Comparison of ENCODE assay signal across 8 mouse cellular contexts in genomic region chr5:64092748-64093292, GRCm38 (mm10). TPM values are rescaled to one million over a fixed set of nuclear protein-coding genes. Genes with fewer than 3 reads are reported as not detected.
DNase-seq lines count a peak whose midpoint lies in the region; ATAC-seq and TF ChIP-seq lines count a peak whose summit lies in the region.

Gene Pgm2 (plus strand): TSS chr5:64092950.

- ATAC-seq in heart, embryonic 12.5 days (ENCODE audit: insufficient number of reproducible peaks, low FRiP score), result peak; percentile 94
- peak; percentile 93 for ATAC-seq in kidney, postnatal 0 days (replicated peaks; ENCODE audit: low FRiP score, low read depth)
- ATAC-seq in monocyte, adult 5-6 weeks (replicated peaks; ENCODE audit: insufficient number of reproducible peaks, low FRiP score, low TSS enrichment, poor library complexity, severe bottlenecking), result peak; percentile 97

- no peak for TF ChIP-seq CTCF in kidney, postnatal 0 days (IDR thresholded peaks at IDR 0.05; ENCODE audit: low read depth)
- no peak for TF ChIP-seq CTCF in liver, adult 2 months (IDR thresholded peaks at IDR 0.05; ENCODE audit: low read depth, low read length)

- peak within 1 kb of the TSS; percentile 88 for H3K4me2 ChIP-seq in heart, embryonic 12.5 days
- peak within 1 kb of the TSS; percentile 83 for H3K4me2 ChIP-seq in kidney, postnatal 0 days (ENCODE audit: low read length)

- no peaks in the 10 kb centered on the region for H3K9me3 ChIP-seq in erythroblast, embryonic 14.5 days (ENCODE audit: control insufficient read depth, low read length)
- no peaks in the 10 kb centered on the region; the same call in 1 of the 2 replicates for H3K9me3 ChIP-seq in heart, embryonic 12.5 days (replicated peaks)
- no peaks in the 10 kb centered on the region for H3K9me3 ChIP-seq in kidney, postnatal 0 days (replicated peaks; ENCODE audit: low read length)

- DNase-seq in CD4-positive, CD25-positive, alpha-beta regulatory T cell, adult 2 months (ENCODE audit: low read depth, low spot score), result peak; percentile 92
- DNase-seq in brain, embryonic 18.5 days (ENCODE audit: low read depth, low spot score), result peak; percentile 65
- peak; percentile 95 for DNase-seq in kidney, postnatal 0 days (ENCODE audit: low spot score)
- peak; percentile 65 for DNase-seq in liver, adult 2 months (ENCODE audit: extremely low read depth, low read depth, low spot score)
- DNase-seq in spleen, postnatal 36 days (ENCODE audit: low spot score in 2 of 2), result peak; percentile 83

- no peaks in the 10 kb centered on the region for H3K27me3 ChIP-seq in erythroblast, embryonic 14.5 days (ENCODE audit: control insufficient read depth)
- no peaks in the 10 kb centered on the region for H3K27me3 ChIP-seq in heart, embryonic 12.5 days (replicated peaks)
- H3K27me3 ChIP-seq in kidney, postnatal 0 days (ENCODE audit: insufficient read depth, low read length), result no peaks in the 10 kb centered on the region
- no peaks in the 10 kb centered on the region for H3K27me3 ChIP-seq in liver, adult 2 months (ENCODE audit: control insufficient read depth, insufficient read depth, low read length)

- H3K79me2 ChIP-seq in liver, adult 2 months (ENCODE audit: control insufficient read depth, insufficient read depth, low read length), result no peaks in the 10 kb centered on the region

- peaks cover 4% of the 10 kb centered on the region for H3K36me3 ChIP-seq in erythroblast, embryonic 14.5 days (ENCODE audit: control insufficient read depth)
- peaks cover 11% of the 10 kb centered on the region for H3K36me3 ChIP-seq in heart, embryonic 12.5 days
- 0 out of 2 replicates have a peak, but pooled peaks cover under 1% of the 10 kb centered on the region for H3K36me3 ChIP-seq in kidney, postnatal 0 days (ENCODE audit: insufficient read depth, low read length)
- H3K36me3 ChIP-seq in liver, adult 2 months (ENCODE audit: control insufficient read depth, insufficient read depth, low read length), result peaks cover 3% of the 10 kb centered on the region; the same call in 1 of the 2 replicates

- TF ChIP-seq POLR2A in liver, adult 2 months (IDR thresholded peaks at IDR 0.05; ENCODE audit: extremely low read depth, insufficient read depth, low read length), result peak; percentile 83

- peaks cover 44% of the 10 kb centered on the region for H3K4me1 ChIP-seq in erythroblast, embryonic 14.5 days (ENCODE audit: control insufficient read depth)
- peaks cover 20% of the 10 kb centered on the region for H3K4me1 ChIP-seq in heart, embryonic 12.5 days (replicated peaks)
- peaks cover 3% of the 10 kb centered on the region; the same call in 1 of the 2 replicates for H3K4me1 ChIP-seq in kidney, postnatal 0 days (replicated peaks; ENCODE audit: insufficient read depth, low read length)
- no peaks in the 10 kb centered on the region for H3K4me1 ChIP-seq in liver, adult 2 months (ENCODE audit: control insufficient read depth, insufficient read depth, low read length)

- WGBS in heart, embryonic 12.5 days, result under 1% methylated on average over 43 of the region's 43 CpGs
- under 1% methylated on average over 43 of the region's 43 CpGs for WGBS in kidney, postnatal 0 days
- under 1% methylated on average over 43 of the region's 43 CpGs for WGBS in liver, adult 2 months

- H3K27ac ChIP-seq in heart, embryonic 12.5 days (ENCODE audit: poor library complexity, severe bottlenecking), result peak within 1 kb of the TSS; percentile 67
- peak within 1 kb of the TSS; percentile 81 for H3K27ac ChIP-seq in kidney, postnatal 0 days
- peak within 1 kb of the TSS; percentile 37 for H3K27ac ChIP-seq in liver, adult 2 months (replicated peaks; ENCODE audit: insufficient read depth, low read depth, low read length)

- peak within 1 kb of the TSS; percentile 84 for H3K4me3 ChIP-seq in erythroblast, embryonic 14.5 days (replicated peaks)
- H3K4me3 ChIP-seq in heart, embryonic 12.5 days, result peak within 1 kb of the TSS; percentile 95
- H3K4me3 ChIP-seq in kidney, postnatal 0 days (replicated peaks; ENCODE audit: low read depth, low read length), result peak within 1 kb of the TSS; percentile 61
- peak within 1 kb of the TSS; percentile 82 for H3K4me3 ChIP-seq in liver, adult 2 months (ENCODE audit: insufficient read depth, low read depth, low read length)

- H3K9ac ChIP-seq in heart, embryonic 12.5 days, result peak within 1 kb of the TSS; percentile 94
- H3K9ac ChIP-seq in kidney, postnatal 0 days (ENCODE audit: low read depth, low read length), result peak within 1 kb of the TSS; percentile 70
- peak within 1 kb of the TSS; percentile 80 for H3K9ac ChIP-seq in liver, adult 2 months (ENCODE audit: low read depth, low read length)

RNA-seq across cellular contexts. Expression of gene Pgm2, which starts in this region (rescaled TPM):
- 0.37 and 0.68 TPM in 2 replicates for polyA plus RNA-seq in erythroblast, embryonic 14.5 days (2012)
- 20.7 and 21.0 TPM in 2 replicates for polyA plus RNA-seq in heart, embryonic 12.5 days (2016; fragmentation: Nextera tagmentation; extraction: Ambion mirVana)
- polyA plus RNA-seq in kidney, postnatal 0 days (2015; fragmentation: Nextera tagmentation; extraction: Ambion mirVana), result 36.0 and 39.7 TPM in 2 replicates
- 4.4 and 5.9 TPM in 2 replicates for total RNA-seq in liver, adult 2 months (2014; rRNA removed)
- 2.0 and 2.4 TPM in 2 replicates for polyA plus RNA-seq in liver, adult 2 months (2012; rRNA removed)
- 22.4 to 37.8 TPM (median 28.8 TPM) in 3 replicates for total RNA-seq in monocyte, adult 5-6 weeks (2017)

Comparison
In these comparisons a context has a peak if more than half of its experiments do, and no peak if none do; other contexts are left out.
1. Peak in every context shown above with its lines: DNase-seq, ATAC-seq, H3K4me3 ChIP-seq and H3K27ac ChIP-seq.